Mouse (Mus musculus) cortical plate, adult 2 months (tissue): ENCODE data around the gene Zfp423. TPM values are rescaled to one million over a fixed set of nuclear protein-coding genes. Genes with fewer than 3 reads are reported as not detected.
A peak's percentile ranks its signal among the peaks of the same experiment; 100 is the strongest.

Experiments used
- H3K27ac ChIP-seq: fragments of 200-500 bp; 2 replicates; pipeline ENCODE4 v1.5.1; 2012; ENCODE audit warnings: low read length, control low read depth, inconsistent platforms; ENCODE audit not compliant: insufficient read depth
- H3K4me1 ChIP-seq: fragments of 200-500 bp; 2 replicates; pipeline ENCODE4 v1.6.1; 2011; ENCODE audit warnings: low read length; ENCODE audit not compliant: control insufficient read depth, insufficient read depth
- H3K4me3 ChIP-seq: fragments of 200-500 bp; 2 replicates; pipeline ENCODE4 v1.5.1; 2011; ENCODE audit warnings: mild to moderate bottlenecking, low read length, control low read depth; ENCODE audit not compliant: insufficient read depth
- CTCF ChIP-seq: fragments of 200-500 bp; IDR thresholded peaks from 2 replicates; pipeline ENCODE4 v1.5.1; 2011; ENCODE audit warnings: mild to moderate bottlenecking, control low read depth, low read length; ENCODE audit not compliant: insufficient read depth; ENCODE audit errors: extremely low read depth
- POLR2A ChIP-seq: fragments of 200-500 bp; IDR thresholded peaks from 2 replicates; pipeline ENCODE4 v1.6.1; 2011; ENCODE audit warnings: mild to moderate bottlenecking, low read length, control low read depth; ENCODE audit not compliant: insufficient read depth; ENCODE audit errors: extremely low read depth
- polyA plus RNA-seq: library from polyadenylated mRNA; depleted of rRNA; stranded (reverse); fragments of >200 nt; gene quantifications from 2 replicates; pipeline ENCODE4 v1.2.3, GENCODE M21; 2012

The Zfp423 gene
- polyA plus RNA-seq, 1 experiment = 15.1 TPM

GRCm38 (mm10) chr8:87967057-87967820 is 7.8 kb upstream of the Zfp423 start:
- TF ChIP-seq POLR2A = no peak
- TF ChIP-seq CTCF = no peak
- no peak overlapping the region for H3K4me3 ChIP-seq
- 0 out of 2 replicates have a peak, but pooled peaks cover 2% of the 10 kb centered on the region for H3K4me1 ChIP-seq
- H3K27ac ChIP-seq = no peak overlapping the region

DNA sequence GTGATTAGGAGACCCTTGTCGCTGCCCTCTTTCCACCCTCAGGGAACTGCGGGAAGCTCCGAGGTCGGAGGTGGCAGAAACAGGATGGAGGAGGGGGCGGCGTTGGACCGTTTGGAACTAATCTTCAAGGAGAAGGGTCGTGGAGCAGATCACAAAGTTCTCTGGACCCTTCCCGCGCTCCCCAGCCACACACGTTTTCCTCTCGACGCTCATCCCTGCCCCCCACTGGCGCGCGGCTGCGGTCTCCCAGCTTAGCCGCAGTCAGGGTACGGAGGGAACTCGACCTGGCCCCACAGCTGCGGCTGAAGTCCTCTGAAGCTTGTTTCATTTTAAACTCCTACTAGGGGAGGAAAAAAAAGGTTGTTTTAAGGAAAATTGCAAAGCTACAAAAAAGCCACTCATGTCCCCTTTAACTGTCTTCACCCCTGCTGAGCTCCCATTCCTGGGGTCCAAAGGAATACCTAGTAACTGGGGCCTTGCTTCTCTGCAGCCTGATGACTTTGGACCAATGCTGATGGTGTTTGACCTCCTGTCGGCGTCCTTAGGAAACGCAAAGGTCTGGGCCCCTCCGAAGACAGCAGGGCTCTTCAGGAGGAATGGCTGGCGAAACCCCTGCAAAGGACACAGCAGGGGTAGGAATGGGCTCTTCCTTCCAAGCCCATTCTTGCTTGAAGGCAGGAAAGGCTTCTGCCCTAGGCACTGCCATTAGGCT is 3.3 kb upstream of the Zfp423 start:
- Histone ChIP-seq H3K27ac (no peak overlapping the region), H3K4me3 (no peak overlapping the region), H3K4me1 (0 out of 2 replicates have a peak, but pooled peaks cover 2% of the 10 kb centered on the region)
- TF ChIP-seq POLR2A (no peak), CTCF (no peak)

DNA sequence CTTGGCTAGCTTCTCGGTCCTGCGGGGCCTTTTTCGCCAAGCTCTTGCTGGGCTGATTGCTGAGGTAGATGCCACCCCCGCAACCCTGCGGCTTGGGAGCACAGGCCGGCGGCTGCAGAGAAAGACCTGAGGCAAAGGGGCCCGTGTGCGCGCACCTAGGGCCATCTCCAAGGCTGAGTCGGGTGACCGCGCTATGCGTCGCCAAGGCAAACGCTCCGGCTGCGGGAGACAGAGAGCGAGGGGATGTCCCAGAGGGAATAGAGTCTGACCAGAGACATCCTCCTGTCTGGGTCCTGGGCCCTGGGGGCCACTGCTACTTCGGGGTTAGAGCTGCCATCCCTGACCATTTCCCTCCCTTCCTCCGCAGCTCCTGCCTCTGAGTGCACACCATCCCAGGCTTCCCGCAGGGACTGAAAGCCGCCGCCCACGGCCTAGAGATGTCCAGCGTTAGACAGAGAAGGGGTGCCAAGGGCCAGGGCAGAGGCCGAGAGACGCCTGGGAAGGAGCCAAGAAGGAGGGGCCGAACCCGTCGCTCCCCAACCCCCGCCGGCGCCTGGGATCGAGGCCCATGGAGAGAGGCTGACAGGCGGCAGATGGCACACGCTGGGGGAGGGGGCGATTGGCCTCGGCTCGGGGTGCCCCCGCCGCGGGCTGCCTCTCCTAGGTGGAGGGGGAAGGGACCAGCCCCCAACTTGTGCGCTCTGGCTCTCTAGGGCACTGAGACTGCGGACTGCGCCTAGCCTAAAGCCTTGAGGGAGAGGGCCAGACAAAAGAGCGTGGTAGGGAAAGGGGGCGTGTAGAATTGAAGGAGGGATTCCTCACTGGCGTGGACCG is 2.5 kb upstream of the Zfp423 start:
- Histone ChIP-seq H3K4me3 (peak overlapping the region; percentile 19; the same call in 1 of the 2 replicates), H3K27ac (no peak overlapping the region), H3K4me1 (0 out of 2 replicates have a peak, but pooled peaks cover 2% of the 10 kb centered on the region)
- TF ChIP-seq CTCF = no peak

GRCm38 (mm10) chr8:87961108-87961507 is 1.7 kb upstream of the Zfp423 start:
- 0 out of 2 replicates have a peak, but pooled peaks cover 2% of the 10 kb centered on the region for H3K4me1 ChIP-seq
- peak overlapping the region; percentile 19; the same call in 1 of the 2 replicates for H3K4me3 ChIP-seq
- TF ChIP-seq POLR2A = no peak
- peak; percentile 28; the same call in 1 of the 2 replicates for TF ChIP-seq CTCF
- H3K27ac ChIP-seq = no peak overlapping the region

GRCm38 (mm10) chr8:87960061-87960749 is 810 bp upstream of the Zfp423 start:
- H3K27ac ChIP-seq = no peak overlapping the region
- peak overlapping the region; percentile 38 for H3K4me3 ChIP-seq
- H3K4me1 ChIP-seq = 0 out of 2 replicates have a peak, but pooled peaks cover 2% of the 10 kb centered on the region
- peak; percentile 36; the same call in 1 of the 2 replicates for TF ChIP-seq POLR2A
- peak; percentile 31 for TF ChIP-seq CTCF

GRCm38 (mm10) chr8:87958451-87959319 is 710 bp downstream of the Zfp423 start:
- H3K4me3 ChIP-seq = peak overlapping the region; percentile 41
- peak overlapping the region; percentile 69; the same call in 1 of the 2 replicates for H3K27ac ChIP-seq
- H3K4me1 ChIP-seq = 0 out of 2 replicates have a peak, but pooled peaks cover 2% of the 10 kb centered on the region
- TF ChIP-seq POLR2A (no peak), CTCF (no peak)

GRCm38 (mm10) chr8:87957871-87958450 is 1.4 kb downstream of the Zfp423 start:
- Histone ChIP-seq H3K4me1 (0 out of 2 replicates have a peak, but pooled peaks cover 2% of the 10 kb centered on the region), H3K4me3 (peak overlapping the region; percentile 41), H3K27ac (peak overlapping the region; percentile 69; the same call in 1 of the 2 replicates)
- TF ChIP-seq CTCF (no peak), POLR2A (no peak)

DNA sequence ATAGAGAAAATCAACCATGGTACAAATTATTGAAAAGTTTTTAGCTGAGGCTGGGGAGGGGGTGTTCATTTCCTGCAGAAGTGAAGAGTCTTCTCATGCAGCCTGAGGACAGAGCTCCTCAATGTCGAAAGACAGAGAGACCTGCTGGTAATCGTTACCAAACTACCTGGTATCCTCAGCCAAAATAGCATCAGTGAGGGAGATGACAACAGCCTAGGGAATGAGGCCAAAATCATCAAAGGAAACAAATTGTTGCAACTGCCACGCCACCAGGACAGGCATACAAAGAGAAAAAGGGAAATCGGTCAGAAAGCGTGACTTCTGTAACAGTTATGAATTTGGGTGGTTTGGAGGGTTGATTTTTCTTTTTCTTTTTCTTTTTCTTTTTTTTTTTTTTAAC is 3.4 kb downstream of the Zfp423 start:
- TF ChIP-seq POLR2A (no peak), CTCF (no peak)
- H3K4me3 ChIP-seq = no peak overlapping the region
- H3K27ac ChIP-seq = no peak overlapping the region
- no peaks in the 10 kb centered on the region for H3K4me1 ChIP-seq
